Mouse (Mus musculus): Measurements from ENCODE around the gene Gm6169.

GRCm38 (mm10) chr13:97080201-97080600 is 18.8 kb downstream of the Gm6169 start:
- TF ChIP-seq CTCF (conservative IDR thresholded peaks at IDR 0.05; ENCODE audit: low read length) (no peak), NANOG (IDR thresholded peaks at IDR 0.05; ENCODE audit: borderline replicate concordance, low read length) (no peak), POU5F1 (IDR thresholded peaks at IDR 0.05; ENCODE audit: borderline replicate concordance, low read length) (no peak)
